Mouse (Mus musculus): ENCODE measurements around the gene Fut2.

The Fut2 gene

DNA sequence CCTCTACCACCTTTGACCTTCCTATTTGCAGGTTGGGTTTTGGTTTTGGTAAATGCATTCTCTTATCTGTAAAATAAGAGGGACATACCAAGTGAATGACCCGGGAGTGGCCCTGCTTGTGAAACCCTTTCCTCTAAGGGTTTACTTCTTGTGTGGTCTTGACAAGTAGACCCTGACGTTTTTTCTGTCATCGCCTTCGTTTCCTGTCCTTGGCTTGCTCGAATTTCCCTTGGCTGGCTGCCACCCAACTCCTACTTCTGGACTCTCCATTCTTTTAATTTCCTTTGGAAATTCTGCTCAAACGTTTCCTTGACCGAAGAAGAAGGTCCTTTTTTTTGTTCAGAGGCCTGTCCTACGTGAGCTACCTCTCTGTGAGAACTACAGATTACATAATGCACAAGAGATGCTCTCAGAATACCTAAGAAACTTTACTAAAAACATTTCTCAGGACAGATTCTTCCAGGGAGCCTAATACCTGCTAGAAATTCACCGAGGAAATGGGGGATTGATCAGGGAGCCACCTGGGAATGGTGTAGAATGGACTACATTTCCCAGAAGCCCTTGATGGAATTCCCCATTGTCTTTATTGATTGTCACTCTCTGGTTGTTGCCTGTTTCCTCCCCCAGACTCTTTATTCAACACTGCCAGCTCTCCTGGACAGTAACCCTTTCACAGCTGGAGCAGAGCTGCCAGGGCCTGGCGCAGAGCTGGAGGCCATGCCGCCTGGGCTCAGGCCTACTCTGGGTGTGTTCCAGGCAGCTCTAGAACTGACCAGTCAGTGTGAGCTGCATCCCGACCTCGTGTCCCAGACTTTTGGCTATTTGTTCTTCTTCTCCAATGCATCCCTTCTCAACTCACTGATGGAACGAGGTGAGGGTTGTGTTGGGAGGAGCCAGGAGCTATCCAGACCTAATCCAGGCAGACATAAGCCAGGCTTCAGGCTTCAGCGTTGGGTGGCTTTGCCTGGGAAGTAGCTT lies 30.2 kb downstream of the Fut2 start:
- no peak for DNase-seq

DNA sequence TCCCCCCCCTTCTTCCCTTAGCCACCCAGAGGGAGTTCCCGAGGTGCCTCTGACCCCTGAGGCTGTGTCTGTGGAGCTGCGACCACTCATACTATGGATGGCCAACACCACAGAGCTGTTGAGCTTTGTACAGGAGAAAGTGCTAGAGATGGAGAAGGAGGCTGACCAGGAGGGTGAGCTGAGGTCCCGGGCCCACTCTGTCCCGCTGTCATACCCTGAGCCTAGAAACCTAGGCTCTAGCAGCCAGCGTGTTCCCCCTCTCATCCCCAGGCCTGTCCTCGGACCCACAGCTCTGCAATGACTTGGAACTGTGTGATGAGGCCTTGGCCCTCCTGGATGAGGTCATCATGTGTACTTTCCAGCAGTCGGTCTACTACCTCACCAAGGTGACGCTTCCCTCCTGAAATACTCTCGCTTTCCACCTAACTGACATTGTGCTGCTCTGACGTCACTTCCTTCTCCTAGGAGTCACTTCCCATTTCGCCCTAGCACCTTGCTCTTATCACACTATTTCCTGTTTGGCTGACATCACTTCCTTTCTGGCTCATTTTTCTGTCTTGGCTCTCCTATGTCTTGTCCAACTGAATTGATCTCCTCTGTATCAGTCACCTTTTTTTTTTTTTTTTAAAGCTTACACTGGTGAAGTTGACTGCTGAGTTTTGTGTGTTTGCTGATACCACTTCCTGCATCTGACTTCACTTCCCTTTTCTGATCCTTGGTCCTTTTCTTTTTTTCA lies 31.1 kb downstream of the Fut2 start:
- no peak for DNase-seq

DNA sequence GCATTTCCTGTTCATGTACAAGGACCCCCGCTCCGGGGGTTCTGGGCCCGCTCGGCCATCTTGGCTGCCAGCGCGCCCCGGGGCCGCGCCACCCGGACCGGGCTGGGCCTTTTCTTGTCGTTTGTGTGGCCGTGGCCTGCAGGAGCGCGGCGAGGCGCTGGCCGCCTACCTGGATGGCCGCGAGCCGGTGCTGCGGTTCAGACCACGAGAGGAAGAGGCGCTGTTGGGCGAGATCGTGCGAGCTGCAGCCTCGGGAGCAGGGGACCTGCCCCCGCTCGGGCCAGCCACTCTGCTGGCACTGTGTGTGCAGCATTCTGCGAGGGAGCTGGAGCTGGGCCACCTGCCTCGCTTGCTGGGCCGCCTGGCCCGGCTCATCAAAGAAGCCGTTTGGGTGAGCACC lies 33.7 kb downstream of the Fut2 start:
- DNase-seq: peak; percentile 75 to 77

DNA sequence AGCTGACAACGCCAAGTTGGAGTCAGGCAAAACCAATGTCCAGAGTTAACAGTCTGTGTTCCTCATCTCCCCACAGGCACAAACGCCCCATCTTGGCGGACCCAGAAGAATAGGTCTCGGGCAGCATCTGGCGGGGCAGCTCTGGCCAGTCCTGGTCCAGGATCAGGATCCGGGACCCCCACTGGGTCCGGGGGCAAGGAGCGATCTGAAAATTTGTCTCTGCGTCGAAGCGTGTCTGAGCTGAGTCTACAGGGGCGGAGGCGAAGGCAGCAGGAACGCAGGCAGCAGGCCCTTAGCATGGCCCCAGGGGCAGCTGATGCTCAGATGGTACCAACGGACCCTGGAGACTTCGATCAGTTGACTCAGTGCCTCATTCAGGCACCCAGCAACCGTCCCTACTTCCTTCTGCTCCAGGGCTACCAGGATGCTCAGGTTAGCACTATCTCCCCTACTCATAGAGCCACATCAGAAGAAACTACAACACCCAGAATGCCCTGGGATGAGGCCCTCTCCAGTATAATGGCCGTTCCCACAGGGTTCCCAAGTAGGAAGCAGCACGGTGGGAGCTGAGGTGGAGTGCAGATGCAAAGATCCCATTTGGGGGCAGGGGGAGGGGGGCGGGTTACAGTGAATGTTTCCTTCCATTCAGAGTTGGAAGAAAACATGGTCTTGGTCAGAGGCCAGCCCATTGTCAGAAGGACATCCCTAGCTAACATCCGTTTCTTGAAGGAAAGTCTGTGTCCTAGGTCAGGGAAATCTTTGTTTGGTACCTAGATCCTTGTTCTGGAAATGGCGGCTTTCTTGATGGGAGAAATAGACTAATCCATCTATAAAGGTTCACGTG lies 35.9 kb downstream of the Fut2 start:
- DNase-seq: peak in 1 of 2 experiments; percentile 26

DNA sequence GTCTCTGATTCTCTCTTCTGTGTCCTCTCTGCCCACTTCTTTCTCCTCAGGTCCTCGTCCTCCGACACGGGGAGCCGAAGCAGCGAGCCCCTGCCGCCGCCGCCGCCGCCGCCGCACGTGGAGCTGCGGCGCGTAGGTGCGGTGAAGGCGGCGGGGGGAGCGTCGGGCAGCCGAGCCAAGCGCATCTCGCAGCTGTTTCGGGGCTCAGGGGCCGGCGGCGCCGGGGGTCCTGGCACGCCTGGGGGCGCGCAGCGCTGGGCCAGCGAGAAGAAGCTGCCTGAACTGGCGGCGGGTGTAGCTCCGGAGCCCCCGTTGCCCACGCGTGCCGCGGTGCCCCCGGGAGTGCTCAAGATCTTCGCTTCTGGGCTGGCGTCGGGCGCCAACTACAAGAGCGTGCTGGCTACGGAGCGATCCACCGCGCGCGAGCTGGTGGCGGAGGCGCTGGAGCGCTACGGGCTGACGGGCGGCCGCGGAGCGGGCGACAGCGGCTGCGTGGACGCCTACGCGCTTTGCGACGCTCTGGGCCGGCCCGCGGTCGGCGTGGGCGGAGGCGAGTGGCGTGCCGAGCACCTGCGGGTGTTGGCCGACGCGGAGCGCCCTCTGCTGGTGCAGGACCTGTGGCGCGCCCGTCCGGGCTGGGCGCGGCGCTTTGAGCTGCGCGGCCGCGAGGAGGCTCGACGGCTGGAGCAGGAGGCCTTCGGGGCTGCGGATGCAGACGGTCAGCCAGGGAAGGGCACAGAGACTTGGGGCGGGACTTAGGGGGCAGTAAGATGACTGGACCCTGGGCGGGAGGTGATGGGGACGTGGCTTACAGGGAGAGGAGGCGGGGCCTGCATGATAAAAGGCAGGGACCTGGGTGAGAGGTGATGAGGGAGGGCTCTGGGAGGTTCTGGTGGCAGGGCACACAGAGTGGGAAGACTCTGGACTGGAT lies 37.6 kb downstream of the Fut2 start:
- peak; percentile 97 to 98 for DNase-seq

DNA sequence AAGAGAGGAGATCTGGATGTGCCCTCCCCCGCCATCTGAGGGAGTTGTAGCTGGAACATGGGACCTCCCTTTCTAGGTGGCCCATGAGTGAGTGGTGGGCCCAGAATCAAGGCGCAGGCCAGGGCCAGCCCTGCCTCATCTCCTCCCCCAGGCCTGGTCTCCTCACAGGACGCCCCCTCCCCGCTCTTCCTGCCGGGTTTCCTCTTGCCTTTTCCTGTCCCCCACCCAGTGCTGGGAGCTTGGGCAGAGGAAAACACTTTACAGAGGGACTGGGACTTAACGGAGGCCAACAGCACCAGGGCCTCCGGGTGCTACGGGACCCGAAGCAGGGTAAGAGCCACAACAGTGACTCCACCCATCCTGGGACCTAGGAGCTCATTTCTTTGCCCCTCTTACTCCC lies 38.9 kb downstream of the Fut2 start, which contains the start of gene Rasip1:
Gene Rasip1 (plus strand): TSS at position 228 of the 400 bp plus-strand sequence.
- no peak for DNase-seq

DNA sequence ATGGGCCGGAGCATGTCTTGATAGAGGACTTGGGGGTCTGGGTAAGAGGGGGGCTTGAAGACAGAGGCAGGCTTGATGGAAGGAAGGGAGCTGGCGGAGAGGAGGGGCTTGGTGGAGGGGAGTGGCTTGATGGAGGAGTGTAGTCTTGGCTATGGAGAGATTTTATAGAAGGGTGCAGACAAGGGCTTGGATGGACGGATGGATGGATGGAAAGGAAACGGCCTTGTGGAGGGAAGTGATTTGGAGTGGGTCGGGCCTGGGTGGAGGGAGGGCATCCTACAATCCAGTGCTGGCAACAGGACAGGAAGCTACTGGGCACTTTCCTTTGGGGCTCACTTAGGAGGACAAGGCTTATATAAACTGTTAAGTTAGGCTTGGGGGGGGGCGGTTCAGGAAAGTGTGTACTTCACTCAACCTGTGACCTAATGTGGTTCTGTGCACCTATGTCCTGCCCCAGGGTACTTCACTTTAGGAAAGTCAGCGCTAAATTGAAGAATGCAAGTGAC lies 39.6 kb downstream of the Fut2 start:
- DNase-seq: no peak

DNA sequence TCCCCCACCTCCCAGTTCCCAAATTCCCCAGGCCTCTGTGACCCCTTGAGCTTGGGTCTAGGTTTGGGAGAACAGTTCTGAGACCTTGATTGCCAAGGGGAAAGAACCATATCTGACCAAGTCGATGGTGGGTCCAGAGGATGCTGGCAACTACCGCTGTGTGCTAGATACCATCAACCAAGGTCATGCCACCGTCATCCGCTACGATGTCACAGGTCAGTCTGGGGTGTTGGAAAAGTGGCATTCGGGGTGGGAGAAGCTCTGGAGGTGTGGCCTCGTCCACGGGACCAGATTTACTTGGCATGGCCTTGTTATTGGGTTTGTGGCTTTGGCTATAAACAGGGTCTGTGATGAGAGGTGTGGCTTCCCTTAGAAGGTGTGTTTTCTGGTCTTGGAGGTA lies 40.7 kb downstream of the Fut2 start:
- no peak for DNase-seq

DNA sequence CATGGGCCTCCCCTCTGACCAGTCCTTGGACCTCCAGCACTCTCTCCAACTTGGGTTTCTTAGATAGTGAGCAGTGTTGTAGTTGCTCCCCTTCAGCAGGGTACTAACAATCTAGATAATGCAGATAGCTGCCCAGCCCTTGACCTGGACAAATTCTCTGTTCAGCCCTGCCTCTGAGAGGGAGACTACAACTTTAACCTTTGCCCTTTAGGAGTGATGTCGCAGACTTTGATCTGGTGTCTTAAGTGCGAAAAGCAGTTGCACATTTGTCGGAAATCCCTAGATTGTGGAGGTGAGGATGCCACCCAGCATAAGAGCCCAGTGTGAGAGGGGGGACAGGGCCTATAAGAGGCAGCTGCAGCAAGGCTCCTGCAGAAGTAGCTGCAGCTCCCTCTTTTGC lies 41.5 kb downstream of the Fut2 start:
- DNase-seq: no peak

DNA sequence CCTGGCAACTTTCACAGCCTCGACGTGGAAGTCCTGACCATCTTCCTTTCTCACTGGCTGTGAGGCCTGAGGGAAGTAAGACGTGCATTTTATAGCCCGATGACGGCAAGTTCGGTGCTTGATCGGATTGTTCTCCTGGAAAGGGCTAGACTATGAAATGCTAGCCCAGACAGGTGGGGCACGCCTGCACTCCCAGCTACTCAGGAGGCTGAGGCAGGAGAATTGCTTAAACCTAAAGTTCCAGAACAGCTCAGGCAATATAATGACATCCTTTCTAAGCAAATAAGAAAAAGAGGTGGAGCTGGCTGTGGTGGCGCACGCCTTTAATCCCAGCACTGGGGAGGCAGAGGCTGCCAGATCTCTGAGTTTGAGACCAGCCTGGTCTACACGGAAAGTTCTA lies 42.7 kb downstream of the Fut2 start:
- DNase-seq: no peak

DNA sequence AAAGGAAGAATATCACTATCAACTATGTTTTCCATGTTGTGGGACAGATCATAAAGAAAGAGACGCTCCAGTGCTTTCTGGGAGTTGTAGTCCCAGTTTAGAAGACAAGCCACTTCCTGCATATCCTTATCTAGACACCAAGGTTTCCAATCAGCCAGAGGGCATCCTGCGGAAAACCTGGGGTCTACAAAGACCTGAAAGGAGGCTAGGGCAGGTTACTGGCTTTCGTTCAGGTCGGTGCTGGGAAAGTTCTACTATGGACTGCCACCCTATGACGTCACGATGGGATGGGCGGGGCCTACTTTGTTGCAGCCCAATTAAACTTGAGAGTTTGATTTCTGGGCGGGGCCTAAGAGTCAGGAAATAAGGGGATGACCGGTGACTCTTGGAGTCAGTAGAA lies 44.8 kb downstream of the Fut2 start, which contains the start of gene Izumo1:
Gene Izumo1 (plus strand): TSS at position 369 of the 400 bp plus-strand sequence.
- DNase-seq: peak; percentile 48 to 51

DNA sequence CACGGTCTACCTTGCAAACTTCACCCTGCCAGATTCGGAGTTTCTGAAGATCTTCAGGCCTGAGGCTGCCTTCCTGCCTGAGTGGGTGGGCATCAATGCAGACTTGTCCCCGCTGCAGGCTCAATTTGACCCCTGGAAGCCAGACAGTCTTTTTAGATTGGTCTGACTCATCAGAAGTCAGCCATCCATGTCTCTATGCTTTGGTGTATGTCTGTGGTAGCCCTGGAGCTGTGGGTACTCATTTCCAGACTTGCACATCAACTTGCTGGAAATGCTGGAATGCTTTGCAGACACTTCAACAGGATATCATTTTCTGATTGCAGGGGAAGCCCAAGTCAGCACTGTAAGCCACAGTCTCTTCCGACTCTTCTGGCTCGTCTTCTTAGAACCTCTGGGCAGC lies 46.6 kb downstream of the Fut2 start:
- DNase-seq: no peak

DNA sequence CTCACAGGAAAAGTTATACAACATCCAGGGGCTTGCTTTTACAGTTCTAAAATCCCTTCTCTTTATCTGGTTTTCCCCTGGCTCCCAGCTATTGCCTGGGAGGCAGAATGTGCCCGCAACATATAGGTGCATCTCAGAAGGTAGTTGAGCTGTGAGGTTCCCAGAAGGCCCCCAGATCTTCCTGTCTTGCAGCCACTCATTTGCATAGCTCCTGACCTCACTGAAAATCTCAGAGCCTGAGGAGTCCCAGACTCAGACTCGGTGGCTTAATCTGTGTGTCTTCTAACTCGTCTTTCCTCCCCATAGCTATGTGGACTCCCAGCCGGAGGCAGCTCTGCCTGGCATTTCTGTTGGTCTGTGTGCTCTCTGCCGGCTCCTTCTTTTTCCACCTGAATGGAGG lies 47.9 kb downstream of the Fut2 start:
- DNase-seq: no peak

DNA sequence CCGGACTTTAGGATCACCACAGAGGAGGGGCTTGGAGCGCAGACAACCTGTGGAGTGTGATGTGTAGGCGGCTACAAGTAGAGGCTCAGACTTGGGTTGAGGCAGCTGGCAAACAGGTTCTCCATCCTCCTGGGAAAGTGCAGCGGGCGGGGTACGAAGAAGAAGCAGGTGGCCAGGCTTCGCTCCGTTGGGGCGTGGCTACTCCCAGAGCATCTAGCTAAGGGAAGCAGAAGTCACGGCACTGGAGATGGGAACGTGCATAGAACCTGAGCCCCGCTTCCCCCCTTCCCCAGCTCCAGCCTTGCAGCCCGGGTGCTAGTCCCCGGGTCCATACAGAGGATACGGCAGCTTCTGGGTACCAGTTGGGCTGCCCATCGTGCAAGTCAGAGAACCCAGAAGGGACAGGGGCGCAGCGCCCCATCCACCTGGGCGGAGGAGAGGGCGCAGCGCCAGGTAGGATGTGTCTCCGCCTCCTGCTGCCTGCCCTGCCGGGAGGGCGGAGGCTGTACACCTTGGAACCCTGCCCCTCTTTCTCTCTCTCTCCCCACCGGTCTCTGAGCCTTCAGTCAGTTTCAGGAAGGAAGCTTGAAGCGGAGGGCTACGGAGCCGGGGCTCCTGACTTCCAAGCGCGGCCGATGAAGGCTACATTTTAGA lies 49.0 kb downstream of the Fut2 start, which contains the start of gene Fut1:
Gene Fut1 (plus strand): TSS at position 248 of the 654 bp plus-strand sequence.
- peak in 1 of 2 experiments; percentile 37 for DNase-seq

DNA sequence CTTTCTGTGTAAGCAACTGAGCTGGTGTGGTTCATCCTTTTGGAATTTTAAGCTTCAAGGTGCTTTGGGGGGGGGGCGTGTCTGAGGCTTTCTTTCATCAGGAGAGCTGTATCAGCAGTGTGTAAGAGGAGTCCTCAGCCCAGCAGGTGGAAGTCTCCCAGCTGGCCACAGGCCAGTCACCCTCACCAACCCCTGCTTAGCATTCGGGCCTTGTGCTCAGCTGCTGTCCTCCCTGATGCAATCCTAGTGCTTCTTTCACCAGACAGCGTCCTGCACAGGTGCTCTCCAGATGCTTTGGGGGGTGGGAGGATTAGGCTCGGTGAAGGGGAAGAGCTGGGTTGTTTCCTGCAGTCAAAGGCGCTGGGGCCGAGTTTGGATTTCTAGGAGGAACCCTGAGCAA lies 49.9 kb downstream of the Fut2 start:
- peak in 1 of 2 experiments; percentile 27 for DNase-seq

DNA sequence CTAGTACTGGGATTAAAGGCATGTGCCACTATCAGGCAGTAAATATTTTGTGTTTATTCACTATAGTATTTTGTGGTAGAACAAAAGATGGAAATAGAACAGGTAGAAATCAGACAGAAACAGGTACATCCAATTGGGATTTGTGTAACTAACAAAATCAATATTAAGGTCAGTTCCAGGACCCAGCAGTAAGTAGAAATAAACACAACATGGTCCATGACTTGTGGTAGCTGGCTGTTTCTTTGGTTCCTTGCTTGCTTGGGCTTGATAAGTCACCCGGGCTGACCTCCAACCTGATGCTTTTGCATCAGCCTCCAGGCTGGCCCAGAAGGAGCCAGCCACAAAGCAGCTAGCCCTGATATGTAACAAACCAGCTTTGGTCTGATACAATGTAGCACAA lies 56.7 kb downstream of the Fut2 start:
- DNase-seq: no peak

DNA sequence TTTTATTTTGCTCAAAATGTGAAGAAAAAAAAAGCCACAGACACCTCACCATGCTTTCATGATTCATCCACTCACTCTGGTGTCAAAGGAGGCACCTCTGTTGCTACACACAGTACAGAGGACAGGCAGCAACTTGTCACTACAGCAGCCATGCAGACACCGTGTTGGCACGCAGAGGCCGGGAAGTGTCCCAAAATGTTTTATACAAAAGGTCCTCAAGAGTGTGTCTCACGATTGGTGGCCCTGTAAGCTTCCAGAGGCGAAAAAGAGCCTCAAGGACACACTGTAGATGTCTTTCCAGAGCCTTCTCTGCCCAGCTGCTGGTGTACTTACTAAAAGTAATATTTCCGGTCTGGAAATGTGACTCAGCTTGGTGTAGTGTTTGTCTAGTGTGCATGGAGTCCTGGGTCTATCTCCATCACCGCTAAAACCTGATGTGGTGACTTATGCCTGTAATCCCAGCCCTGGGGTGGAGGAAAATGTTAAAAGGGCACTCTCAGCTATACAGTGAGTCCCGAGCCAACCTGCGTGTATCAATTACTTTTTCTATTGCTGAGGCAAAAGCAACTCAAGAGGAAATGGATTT lies 60.4 kb downstream of the Fut2 start:
- DNase-seq: no peak

DNA sequence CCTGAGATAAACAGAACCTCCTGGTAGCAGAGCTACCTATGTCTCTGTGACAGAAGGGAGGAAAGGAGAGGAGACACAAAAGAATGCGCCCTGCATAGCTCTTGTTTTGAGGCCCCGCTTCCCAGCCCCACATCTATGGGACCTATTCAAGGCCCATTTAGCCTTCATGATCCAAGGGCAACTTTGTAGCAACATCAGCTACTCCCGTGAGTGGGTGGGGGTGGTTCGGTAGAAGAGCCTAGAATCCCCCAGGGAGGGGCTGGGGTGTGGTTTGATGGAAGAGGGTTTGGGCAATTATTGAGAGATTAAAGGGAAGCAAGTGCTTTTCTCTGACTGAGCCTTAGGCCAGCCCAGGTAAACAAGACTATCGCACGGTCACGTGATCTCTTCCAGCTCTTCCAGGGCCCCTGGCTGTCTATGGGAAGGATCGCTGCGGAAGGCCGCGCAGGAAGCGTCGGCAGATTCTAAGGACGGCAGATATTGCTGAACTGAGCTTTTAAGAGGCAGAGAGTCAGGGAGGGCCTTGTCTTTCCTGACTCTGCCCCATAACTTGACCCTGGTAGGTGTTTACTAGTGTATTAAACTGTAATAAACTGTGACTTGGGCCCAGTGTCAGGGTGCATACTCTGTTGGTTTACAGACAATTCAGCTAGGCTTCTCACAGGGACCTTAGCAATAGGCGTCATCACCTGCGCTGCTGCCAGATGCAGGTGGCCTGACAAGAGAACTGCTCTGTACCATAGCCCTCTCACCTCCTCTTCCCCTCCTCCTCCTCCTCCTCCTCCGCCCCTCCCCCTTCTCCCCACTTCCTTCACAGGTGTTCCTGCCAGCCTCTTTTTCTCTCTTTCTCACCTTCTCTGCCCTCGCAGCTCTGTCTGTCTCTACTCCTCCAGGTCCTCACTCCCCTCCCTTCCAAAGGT lies 67.0 kb downstream of the Fut2 start:
- no peak for DNase-seq
